Mouse (Mus musculus): ENCODE results near the gene Cd40.
A peak's percentile ranks its signal among the peaks of the same experiment; 100 is the strongest.

GRCm38 (mm10) chr2:165112149-165112548 is 56.7 kb downstream of the Cd40 start:
- TF ChIP-seq CTCF (IDR thresholded peaks at IDR 0.05; ENCODE audit: insufficient read depth, low read depth, low read length) (peak; percentile 70; the same call in 1 of the 2 replicates), POLR2A (IDR thresholded peaks at IDR 0.05; ENCODE audit: insufficient read depth, low read depth, low read length) (no peak)
